Mouse (Mus musculus) olfactory bulb, adult 2 months (tissue): ENCODE measurements around the gene Acap1. TPM values are rescaled to one million over a fixed set of nuclear protein-coding genes. Genes with fewer than 3 reads are reported as not detected.
A peak's percentile ranks its signal among the peaks of the same experiment; 100 is the strongest.

Experiments used
- H3K27ac ChIP-seq: fragments of 200-500 bp; 2 replicates; pipeline ENCODE4 v1.5.1; 2012; ENCODE audit warnings: low read depth, low read length; ENCODE audit not compliant: insufficient read depth
- H3K4me1 ChIP-seq: fragments of 200-500 bp; 2 replicates; pipeline ENCODE4 v1.6.1; 2012; ENCODE audit warnings: low read length; ENCODE audit not compliant: control insufficient read depth, insufficient read depth
- H3K4me3 ChIP-seq: fragments of 200-500 bp; 2 replicates; pipeline ENCODE4 v1.5.1; 2012; ENCODE audit warnings: mild to moderate bottlenecking, low read depth, low read length, moderate library complexity; ENCODE audit not compliant: insufficient read depth
- CTCF ChIP-seq: fragments of 200-500 bp; IDR thresholded peaks from 2 replicates; pipeline ENCODE4 v1.5.1; 2012; ENCODE audit warnings: low read depth, mild to moderate bottlenecking, low read length, moderate library complexity; ENCODE audit not compliant: insufficient read depth
- POLR2A ChIP-seq: fragments of 200-500 bp; IDR thresholded peaks from 2 replicates; pipeline ENCODE4 v1.6.1; 2012; ENCODE audit warnings: mild to moderate bottlenecking, low read depth, low read length, moderate library complexity; ENCODE audit not compliant: insufficient read depth
- WGBS: fragments of 180-500 bp; shearing (Covaris S2); methylation state at CpG from one replicate; pipeline ENCODE4 v1.1.7; 2018; 5-methylcytosine and 5-hydroxymethylcytosine counted together
- polyA plus RNA-seq: library from polyadenylated mRNA; stranded (reverse); fragments of >200 nt; gene quantifications from 2 replicates; pipeline ENCODE4 v1.2.4, GENCODE M21; 2012; ENCODE audit warnings: low replicate concordance; ENCODE audit not compliant: missing spikeins, insufficient read depth, insufficient read length

Gene Acap1
- polyA plus RNA-seq, 1 experiment = 120 TPM

DNA sequence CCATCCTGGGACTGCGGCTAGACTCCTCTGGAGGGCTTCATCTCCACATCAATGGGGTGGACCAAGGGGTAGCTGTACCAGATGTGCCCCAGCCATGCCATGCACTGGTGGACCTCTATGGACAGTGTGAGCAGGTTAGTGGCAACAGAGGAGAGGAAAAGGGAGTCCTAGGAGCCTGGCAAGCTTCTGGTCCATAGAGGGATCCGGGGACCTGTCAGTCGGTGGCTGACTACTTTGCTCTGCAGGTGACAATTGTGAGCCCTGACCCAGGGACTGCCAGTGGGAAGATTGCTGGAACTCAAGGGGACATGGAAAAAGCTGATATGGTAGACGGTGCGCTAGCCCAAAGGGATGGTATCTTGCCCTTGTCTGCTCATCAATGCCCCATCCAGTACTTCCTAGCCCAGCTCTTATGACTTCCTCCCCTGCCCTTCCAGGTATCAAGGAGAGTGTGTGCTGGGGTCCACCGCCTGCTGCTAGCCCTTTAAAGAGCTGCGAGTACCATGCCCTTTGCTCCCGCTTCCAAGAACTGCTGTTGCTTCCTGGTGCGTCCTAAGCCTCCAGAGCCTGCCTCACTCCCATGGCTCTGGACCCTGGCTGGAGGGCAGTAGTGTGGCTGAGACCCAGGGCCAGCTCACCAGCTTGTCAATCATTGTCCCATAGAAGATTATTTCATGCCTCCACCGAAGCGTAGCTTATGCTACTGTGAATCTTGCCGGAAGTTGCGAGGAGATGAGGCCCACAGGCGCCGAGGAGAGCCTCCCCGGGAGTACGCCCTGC is 15.6 kb upstream of the Acap1 start:
- no peak overlapping the region for H3K27ac ChIP-seq
- no peak overlapping the region for H3K4me3 ChIP-seq
- TF ChIP-seq CTCF (no peak), POLR2A (no peak)
- WGBS = 90% methylated on average over 17 of the region's 17 CpGs
- H3K4me1 ChIP-seq = peaks cover 18% of the 10 kb centered on the region

DNA sequence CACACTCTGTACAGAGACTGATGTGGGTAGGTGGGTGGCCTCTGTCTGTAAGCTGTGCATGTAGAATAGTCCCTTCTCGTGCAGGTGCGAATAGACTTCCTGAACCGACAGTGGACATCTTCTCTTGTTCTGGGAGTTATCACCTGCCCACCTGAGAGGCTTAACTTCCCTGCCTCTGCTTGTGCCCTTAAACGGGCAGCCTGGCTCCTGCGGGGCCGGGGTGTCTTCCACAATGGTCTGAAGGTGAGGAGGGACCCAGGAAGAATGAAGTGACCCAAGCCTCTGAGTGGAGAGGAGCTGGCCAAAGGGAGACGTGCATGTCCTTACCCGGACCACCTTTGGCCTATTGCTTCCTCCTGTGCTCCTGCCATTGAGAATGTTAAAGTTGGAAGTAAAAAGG is 14.8 kb upstream of the Acap1 start:
- 94% methylated on average over 8 of the region's 8 CpGs for WGBS
- Histone ChIP-seq H3K27ac (no peak overlapping the region), H3K4me3 (no peak overlapping the region), H3K4me1 (peaks cover 13% of the 10 kb centered on the region)
- TF ChIP-seq CTCF (no peak), POLR2A (no peak)

DNA sequence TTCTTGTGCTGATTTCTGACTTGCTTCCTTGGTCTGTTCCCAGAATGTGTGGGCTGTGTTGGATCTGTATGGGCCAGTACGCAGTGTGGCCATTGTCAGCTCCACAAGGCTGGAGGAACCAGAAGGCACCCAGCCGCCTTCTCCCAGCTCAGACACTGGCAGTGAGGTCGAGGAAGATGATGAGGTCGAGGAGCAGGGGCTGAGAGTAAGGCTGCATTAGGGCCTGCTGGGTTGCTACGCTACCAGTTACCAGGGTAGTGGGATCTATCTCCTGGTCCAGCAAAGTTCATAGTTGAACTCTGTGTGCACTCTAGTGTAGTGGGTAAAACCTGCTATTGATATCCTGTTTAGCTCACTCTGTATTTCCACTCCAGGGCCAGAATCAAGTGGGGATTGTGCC is 13.8 kb upstream of the Acap1 start:
- 90% methylated on average over 5 of the region's 5 CpGs for WGBS
- Histone ChIP-seq H3K4me1 (peaks cover 8% of the 10 kb centered on the region), H3K4me3 (no peak overlapping the region), H3K27ac (no peak overlapping the region)
- TF ChIP-seq POLR2A = no peak
- no peak for TF ChIP-seq CTCF

DNA sequence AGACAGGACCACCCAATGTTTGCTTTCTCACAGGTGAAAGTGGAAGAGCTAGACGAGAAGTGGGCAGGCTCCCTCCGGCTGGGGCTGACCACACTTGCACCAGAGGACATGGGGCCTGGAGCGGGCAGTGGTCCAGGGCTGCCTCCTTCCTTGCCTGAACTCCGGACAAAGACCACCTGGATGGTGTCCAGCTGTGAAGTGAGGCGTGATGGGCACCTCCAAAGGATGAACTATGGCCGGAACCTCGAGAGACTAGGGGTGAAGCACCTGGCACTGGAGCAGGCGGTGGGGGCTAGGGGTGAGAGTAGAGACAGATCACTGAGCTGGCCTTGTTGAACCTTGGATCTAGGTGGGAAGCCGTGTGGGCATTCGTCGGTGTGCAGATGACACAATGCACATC is 13.3 kb upstream of the Acap1 start:
- TF ChIP-seq CTCF (no peak), POLR2A (no peak)
- peaks cover 7% of the 10 kb centered on the region for H3K4me1 ChIP-seq
- WGBS = 86% methylated on average over 11 of the region's 11 CpGs

DNA sequence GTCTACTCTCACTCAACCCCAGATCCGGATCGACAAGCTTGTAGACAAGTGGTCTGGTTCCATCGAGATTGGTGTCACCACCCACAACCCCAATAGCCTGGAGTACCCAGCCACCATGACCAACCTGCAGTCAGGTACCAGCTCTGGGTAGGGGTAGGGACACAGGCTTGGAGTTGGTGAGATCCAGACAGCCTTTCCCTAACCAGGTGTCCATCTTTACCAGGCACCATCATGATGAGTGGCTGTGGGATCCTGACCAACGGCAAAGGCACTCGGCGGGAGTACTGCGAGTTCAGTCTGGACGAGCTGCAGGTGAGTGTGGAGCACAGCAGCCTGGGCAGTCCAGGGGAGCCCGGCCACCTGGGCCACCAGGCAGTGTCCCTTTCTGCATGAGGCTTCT is 9.0 kb upstream of the Acap1 start:
- TF ChIP-seq POLR2A (no peak), CTCF (no peak)
- WGBS = 93% methylated on average over 9 of the region's 9 CpGs
- Histone ChIP-seq H3K4me1 (peaks cover 14% of the 10 kb centered on the region), H3K4me3 (no peak overlapping the region), H3K27ac (no peak overlapping the region)

More for the DNA sequence above, 13.3 kb upstream of the Acap1 start:
- no peak overlapping the region for H3K4me3 ChIP-seq
- no peak overlapping the region for H3K27ac ChIP-seq

DNA sequence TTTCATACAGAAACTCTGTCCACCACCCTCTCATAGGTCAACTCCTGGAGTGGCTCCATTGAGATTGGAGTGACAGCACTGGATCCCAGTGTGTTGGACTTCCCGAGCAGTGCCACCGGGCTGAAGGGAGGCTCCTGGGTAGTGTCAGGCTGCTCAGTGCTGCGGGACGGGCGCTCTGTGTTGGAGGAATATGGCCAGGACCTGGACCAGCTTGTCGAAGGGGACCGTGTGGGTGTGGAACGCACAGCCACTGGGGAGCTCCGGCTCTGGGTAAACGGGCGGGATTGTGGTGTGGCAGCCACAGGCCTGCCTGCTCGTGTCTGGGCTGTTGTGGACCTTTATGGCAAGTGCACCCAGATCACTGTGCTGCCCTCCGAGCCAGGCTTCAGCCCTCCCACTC is 7.6 kb upstream of the Acap1 start:
- H3K4me3 ChIP-seq = no peak overlapping the region
- no peak overlapping the region for H3K27ac ChIP-seq
- WGBS = 80% methylated on average over 13 of the region's 13 CpGs
- peaks cover 14% of the 10 kb centered on the region for H3K4me1 ChIP-seq
- TF ChIP-seq CTCF (no peak), POLR2A (no peak)

DNA sequence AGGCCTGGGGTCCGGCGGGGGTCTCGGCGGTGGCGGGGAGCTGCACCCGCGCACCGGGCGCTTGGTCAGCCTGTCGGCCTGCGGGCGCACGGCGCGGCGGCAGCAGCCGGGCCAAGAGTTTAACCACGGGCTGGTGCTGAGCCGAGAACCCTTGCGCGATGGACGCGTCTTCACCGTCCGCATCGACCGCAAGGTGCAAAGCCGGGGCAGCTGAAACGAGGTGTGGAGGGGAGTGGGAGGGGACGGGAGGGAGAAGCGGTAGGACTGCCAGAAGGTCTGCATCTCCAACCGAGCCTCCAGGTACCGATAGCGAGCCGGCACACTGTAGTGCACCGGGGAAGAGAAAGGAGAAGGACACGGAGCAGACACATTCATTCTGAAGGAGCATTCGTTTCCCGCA is 6.7 kb upstream of the Acap1 start:
- WGBS = under 1% methylated on average over 39 of the region's 39 CpGs
- peaks cover 14% of the 10 kb centered on the region for H3K4me1 ChIP-seq
- H3K27ac ChIP-seq = no peak overlapping the region
- TF ChIP-seq POLR2A (no peak), CTCF (no peak)
- H3K4me3 ChIP-seq = peak overlapping the region; percentile 67

DNA sequence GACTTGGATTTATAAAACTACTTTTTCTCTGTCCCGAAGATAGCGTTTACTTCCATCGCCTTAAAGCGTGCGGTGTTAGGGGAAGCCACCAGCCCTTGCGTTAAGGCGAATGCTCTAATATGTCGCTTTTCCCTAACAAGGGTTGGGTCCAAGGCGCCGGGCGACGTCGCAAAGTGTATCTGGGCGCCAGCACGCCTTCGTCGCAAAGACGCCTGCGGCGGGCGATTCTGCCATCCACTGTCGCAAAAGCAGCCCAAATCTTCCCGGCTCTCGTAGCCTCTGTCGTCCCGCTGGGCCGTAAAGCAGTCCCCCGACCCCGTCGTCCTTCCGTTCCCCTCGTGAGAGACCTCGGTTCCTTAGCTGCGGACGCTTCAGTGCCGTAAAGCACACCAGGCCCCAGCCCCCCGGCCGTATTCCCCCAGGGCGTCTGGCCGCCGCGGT is 6.1 kb upstream of the Acap1 start:
- no peak; the same call in 1 of the 2 replicates for TF ChIP-seq POLR2A
- TF ChIP-seq CTCF = no peak
- Histone ChIP-seq H3K27ac (peak overlapping the region; percentile 92), H3K4me1 (peaks cover 14% of the 10 kb centered on the region), H3K4me3 (peak overlapping the region; percentile 67)
- WGBS = under 1% methylated on average over 42 of the region's 42 CpGs

DNA sequence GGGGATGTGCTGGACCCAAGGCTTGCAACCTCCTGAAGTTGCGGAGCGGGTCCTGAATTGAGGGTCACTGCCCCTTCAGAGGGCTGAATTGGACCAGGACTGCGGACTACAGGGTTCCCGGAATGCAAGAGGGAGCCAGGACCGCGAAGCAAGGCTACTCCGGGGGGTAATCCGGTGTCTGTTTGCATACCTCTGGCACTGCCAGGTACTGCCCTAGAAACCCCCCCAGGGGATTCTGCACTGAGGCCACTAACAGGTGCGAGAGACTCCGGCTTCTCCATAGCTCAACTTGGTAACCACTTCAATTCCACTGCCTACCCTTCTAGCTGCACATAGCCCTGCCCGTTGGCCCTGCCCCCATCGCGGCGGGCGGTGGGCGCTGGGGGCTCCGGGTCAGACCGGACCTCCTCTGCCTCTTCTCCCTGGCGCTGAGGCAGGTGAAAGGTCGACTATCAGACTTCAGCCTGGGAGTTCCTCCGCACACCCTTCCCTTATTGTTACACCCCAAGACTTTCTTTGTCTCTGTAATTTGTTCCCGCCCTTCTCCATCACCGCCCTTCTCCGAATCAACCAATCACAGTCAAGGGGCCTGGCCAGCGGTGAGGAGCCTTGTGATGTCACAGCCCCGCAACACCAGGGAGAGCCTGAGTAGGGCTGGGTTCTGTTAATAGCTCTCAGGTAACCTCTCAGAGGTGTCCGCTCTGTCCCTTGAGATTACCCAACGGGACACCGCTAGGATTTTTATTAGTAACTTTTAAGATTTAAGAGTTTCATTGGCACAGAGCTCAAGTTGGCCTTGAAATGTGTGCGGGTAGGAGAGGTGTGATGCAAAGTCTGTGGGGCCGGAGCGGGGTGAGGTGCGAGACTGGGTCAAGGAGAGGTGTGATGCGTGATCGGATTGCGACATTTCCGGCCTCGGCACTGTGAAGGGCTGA is 5.4 kb upstream of the Acap1 start, which contains the start of the genes 2810408A11Rik and Neurl4:
Gene 2810408A11Rik (minus strand): TSS at position 517 of the 935 bp plus-strand sequence.
Gene Neurl4 (plus strand): TSS at position 602 of the 935 bp plus-strand sequence.
- peak within 1 kb of the TSS; percentile 92 for H3K27ac ChIP-seq
- peaks cover 14% of the 10 kb centered on the region for H3K4me1 ChIP-seq
- under 1% methylated on average over 38 of the region's 38 CpGs for WGBS
- peak within 1 kb of the TSS; percentile 67 for H3K4me3 ChIP-seq
- peak; percentile 65; the same call in 1 of the 2 replicates for TF ChIP-seq POLR2A
- TF ChIP-seq CTCF = no peak
